Mouse (Mus musculus) 3134 (cell line): ENCODE results near the gene Cnih3.
A peak's percentile ranks its signal among the peaks of the same experiment; 100 is the strongest.

ENCODE experiments used
- DNase-seq: peaks from one replicate; pipeline ENCODE4 v3.0.0-alpha.2; 2011; ENCODE audit warnings: low spot score; ENCODE audit not compliant: insufficient read length; ENCODE audit errors: extremely low read depth

Cnih3 gene

GRCm38 (mm10) chr1:181352367-181353199 is at the start of gene Cnih3:
Cnih3 (plus strand) TSS chr1:181352628.
- DNase-seq, result no peak

- DNase-seq, result no peak
Measured at GRCm38 (mm10) chr1:181307981-181308380, 44.4 kb upstream of the Cnih3 start.

GRCm38 (mm10) chr1:181310712-181311111 is 41.7 kb upstream of the Cnih3 start:
- no peak for DNase-seq

- DNase-seq, result no peak
Measured at GRCm38 (mm10) chr1:181312115-181313045, 40.0 kb upstream of the Cnih3 start.

- DNase-seq, result no peak
Measured at GRCm38 (mm10) chr1:181313046-181313415, 39.4 kb upstream of the Cnih3 start.

- DNase-seq, result no peak
Measured at GRCm38 (mm10) chr1:181314301-181314700, 38.1 kb upstream of the Cnih3 start.

- no peak for DNase-seq
Measured at GRCm38 (mm10) chr1:181315350-181315749, 37.1 kb upstream of the Cnih3 start.

GRCm38 (mm10) chr1:181316571-181316970 is 35.9 kb upstream of the Cnih3 start:
- no peak for DNase-seq

- DNase-seq, result no peak
Measured at GRCm38 (mm10) chr1:181319466-181319865, 33.0 kb upstream of the Cnih3 start.

- DNase-seq, result no peak
Measured at GRCm38 (mm10) chr1:181321149-181321548, 31.3 kb upstream of the Cnih3 start.

GRCm38 (mm10) chr1:181323134-181323533 is 29.3 kb upstream of the Cnih3 start:
- no peak for DNase-seq

GRCm38 (mm10) chr1:181327137-181327536 is 25.3 kb upstream of the Cnih3 start:
- no peak for DNase-seq

GRCm38 (mm10) chr1:181327636-181328420 is 24.6 kb upstream of the Cnih3 start:
- DNase-seq, result no peak

- no peak for DNase-seq
Measured at GRCm38 (mm10) chr1:181329110-181329509, 23.3 kb upstream of the Cnih3 start.

GRCm38 (mm10) chr1:181332597-181332996 is 19.8 kb upstream of the Cnih3 start:
- peak; percentile 44 for DNase-seq

GRCm38 (mm10) chr1:181334329-181335018 is 18.0 kb upstream of the Cnih3 start:
- no peak for DNase-seq

GRCm38 (mm10) chr1:181335019-181335365 is 17.4 kb upstream of the Cnih3 start:
- no peak for DNase-seq

- no peak for DNase-seq
Measured at GRCm38 (mm10) chr1:181335388-181335787, 17.0 kb upstream of the Cnih3 start.

GRCm38 (mm10) chr1:181336857-181337256 is 15.6 kb upstream of the Cnih3 start:
- DNase-seq, result no peak

GRCm38 (mm10) chr1:181339106-181339505 is 13.3 kb upstream of the Cnih3 start:
- DNase-seq, result no peak
